Mouse (Mus musculus) CH12.LX (cell line): Measurements from ENCODE around the gene Snx30.

ENCODE experiments used
- BHLHE40 ChIP-seq: IDR thresholded peaks from 2 replicates; pipeline ENCODE4 v1.6.1; 2011; ENCODE audit warnings: mild to moderate bottlenecking, low read depth, low read length, improper control_type of control experiment
- USF1 ChIP-seq: IDR thresholded peaks from 2 replicates; pipeline ENCODE4 v1.6.1; 2014; ENCODE audit warnings: low read depth, mild to moderate bottlenecking, inconsistent platforms, low read length, improper control_type of control experiment
- ZKSCAN1 ChIP-seq: IDR thresholded peaks from 2 replicates; pipeline ENCODE4 v1.6.1; 2012; ENCODE audit warnings: low read depth, inconsistent platforms, low read length, improper control_type of control experiment, borderline replicate concordance

DNA sequence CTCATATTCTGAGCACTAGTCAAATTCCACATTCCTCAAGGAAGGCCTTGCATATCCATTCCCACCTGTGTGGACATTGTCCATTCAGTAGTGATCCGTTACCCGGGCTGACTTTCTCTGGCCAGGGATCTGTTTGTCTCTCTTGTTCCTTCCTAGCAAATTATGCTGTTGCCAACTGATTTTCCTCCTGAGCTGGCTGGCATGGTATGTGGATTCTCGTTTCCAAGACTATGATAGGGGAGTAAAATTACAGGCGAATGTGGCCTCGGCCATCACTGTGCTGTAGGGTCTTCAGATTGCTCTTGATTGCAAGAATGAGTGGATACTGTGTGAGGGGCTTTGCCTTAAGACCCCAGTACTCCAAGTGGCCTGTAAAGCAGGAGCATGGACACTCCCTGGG is 20.7 kb downstream of the Snx30 start:
- TF ChIP-seq BHLHE40 = no peak
- TF ChIP-seq ZKSCAN1 = no peak
- no peak for TF ChIP-seq USF1
